Mouse (Mus musculus) adrenal gland, postnatal 0 days (tissue): ENCODE measurements around the gene Tmsb10. TPM values are rescaled to one million over a fixed set of nuclear protein-coding genes. Genes with fewer than 3 reads are reported as not detected.

Experiments used
- polyA plus RNA-seq: library from polyadenylated mRNA; unstranded; fragments of >200 nt; fragmentation: Nextera tagmentation; extraction: Ambion mirVana; gene quantifications from 2 replicates; pipeline ENCODE4 v1.2.1, GENCODE M21; 2015

Tmsb10 gene
- polyA plus RNA-seq, result 1,206 and 2,074 TPM in 2 replicates

DNA sequence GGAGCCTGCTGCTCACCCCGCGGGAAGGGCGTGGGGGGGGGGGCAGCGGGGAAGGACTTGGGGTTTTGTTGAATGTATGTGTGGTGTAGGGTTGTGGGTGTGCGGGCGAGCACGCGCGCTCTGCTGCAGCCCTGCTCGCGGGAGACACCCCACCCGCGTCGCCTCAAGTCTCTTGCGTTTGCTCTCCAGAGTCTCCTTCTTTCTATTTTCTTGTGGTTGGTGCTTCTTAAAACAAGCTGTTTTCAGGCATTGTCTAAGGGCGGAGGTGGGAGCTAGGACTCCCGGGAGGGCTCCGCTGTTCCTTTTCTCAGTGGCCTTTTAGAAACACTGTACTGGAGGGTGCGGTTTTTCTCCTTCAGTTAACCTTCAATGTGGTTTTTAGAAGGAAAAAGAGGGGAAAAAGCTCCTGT, at the start of gene Tmsb10:
Gene Tmsb10 (minus strand): TSS at position 87 of the 410 bp plus-strand sequence.

Other genes with a start within 250 kb of the Tmsb10 start
- 12.9 and 13.8 TPM in 2 replicates for gene Tcf7l1, start 169.5 kb downstream of the Tmsb10 start, polyA plus RNA-seq
- gene Kcmf1, start 58.8 kb downstream of the Tmsb10 start, polyA plus RNA-seq, result 46.0 and 62.6 TPM in 2 replicates